Mouse (Mus musculus) limb, embryonic 14.5 days (tissue): ENCODE measurements around the gene E2f8. TPM values are rescaled to one million over a fixed set of nuclear protein-coding genes. Genes with fewer than 3 reads are reported as not detected.

Experiments used
- ATAC-seq: fragments of 200-750 bp; cut with Nextera tagmentation; 2 replicates; pipeline ENCODE4 v1.8.0; 2017; ENCODE audit warnings: low read depth, moderate number of reproducible peaks, moderate TSS enrichment; ENCODE audit not compliant: low FRiP score
- DNase-seq: peaks from one replicate; pipeline ENCODE4 v3.0.0-alpha.2; 2015; ENCODE audit warnings: low spot score
- H3K27ac ChIP-seq: fragments of 300-500 bp; sonication (generic); replicated peaks from 2 replicates; pipeline ENCODE4 v1.5.1; 2014; ENCODE audit warnings: low read depth, mild to moderate bottlenecking, low read length, moderate library complexity, mixed read lengths
- H3K27me3 ChIP-seq: fragments of 300-500 bp; sonication (generic); 2 replicates; pipeline ENCODE4 v1.6.1; 2014; ENCODE audit warnings: low read length, mixed read lengths; ENCODE audit not compliant: control insufficient read depth, insufficient read depth
- H3K36me3 ChIP-seq: fragments of 300-500 bp; sonication (generic); 2 replicates; pipeline ENCODE4 v1.6.1; 2014; ENCODE audit warnings: mild to moderate bottlenecking, low read length, moderate library complexity, mixed read lengths; ENCODE audit not compliant: control insufficient read depth, insufficient read depth
- H3K4me1 ChIP-seq: fragments of 300-500 bp; sonication (generic); 2 replicates; pipeline ENCODE4 v1.6.1; 2014; ENCODE audit warnings: antibody characterized with exemption, low read length, mixed read lengths; ENCODE audit not compliant: control insufficient read depth, insufficient read depth
- H3K4me2 ChIP-seq: fragments of 300-500 bp; sonication (generic); replicated peaks from 2 replicates; pipeline ENCODE4 v1.6.1; 2014; ENCODE audit warnings: low read depth, mild to moderate bottlenecking, low read length, moderate library complexity; ENCODE audit not compliant: severe bottlenecking
- H3K4me3 ChIP-seq: fragments of 300-500 bp; sonication (generic); replicated peaks from 2 replicates; pipeline ENCODE4 v1.5.1; 2014; ENCODE audit warnings: low read length
- H3K9ac ChIP-seq: fragments of 300-500 bp; sonication (generic); 2 replicates; pipeline ENCODE4 v1.6.1; 2014; ENCODE audit warnings: mild to moderate bottlenecking, low read depth, low read length, moderate library complexity; ENCODE audit not compliant: severe bottlenecking
- H3K9me3 ChIP-seq: fragments of 300-500 bp; sonication (generic); 2 replicates; pipeline ENCODE4 v1.6.1; 2016; ENCODE audit warnings: low read length; ENCODE audit not compliant: control insufficient read depth
- POLR2A ChIP-seq: fragments of 200-500 bp; IDR thresholded peaks from 2 replicates; pipeline ENCODE4 v1.8.0; 2012; ENCODE audit warnings: inconsistent platforms, mild to moderate bottlenecking, moderate library complexity, borderline replicate concordance; ENCODE audit not compliant: insufficient read depth, insufficient read length; ENCODE audit errors: extremely low read depth
- WGBS: fragments of 180-500 bp; shearing (Covaris S2); extraction: QIAGEN DNeasy Blood & Tissue Kit; methylation state at CpG from one replicate; pipeline ENCODE4 v1.1.7; 2014; 5-methylcytosine and 5-hydroxymethylcytosine counted together
- polyA plus RNA-seq, 2 experiments: library from polyadenylated mRNA; depleted of rRNA in 1 of 2; stranded (reverse) in 1 of 2; unstranded in 1 of 2; fragments of >200 nt; fragmentation: Nextera tagmentation in 1 of 2; extraction: Ambion mirVana in 1 of 2; gene quantifications; 2 replicates each; pipeline versions ENCODE4 v1.2.1 to v1.2.3; 2012 to 2014

E2f8 gene
- polyA plus RNA-seq, 2 experiments = 16.7 to 23.4 TPM

DNA sequence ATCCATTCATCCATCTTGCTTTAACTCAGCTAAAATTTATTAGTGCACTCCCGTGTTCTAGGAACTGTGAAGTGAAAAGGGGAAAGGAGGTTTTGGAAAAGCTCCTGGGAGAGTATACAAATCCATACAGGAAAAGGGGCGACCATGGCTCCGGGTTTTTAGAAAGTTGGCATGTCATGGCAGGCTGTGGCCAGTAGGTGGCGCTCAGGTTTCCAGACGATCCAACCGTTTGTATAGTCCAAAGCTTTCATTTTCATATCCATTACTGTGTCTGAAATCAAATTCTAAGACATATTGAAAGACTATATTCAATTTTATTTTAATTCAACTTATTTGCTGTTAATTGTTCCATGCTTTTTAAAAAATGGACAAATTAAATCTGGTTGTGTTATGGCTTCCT, 12.8 kb upstream of the E2f8 start:
- peak; percentile 70 for DNase-seq
- 3% methylated on average over 6 of the region's 6 CpGs for WGBS

DNA sequence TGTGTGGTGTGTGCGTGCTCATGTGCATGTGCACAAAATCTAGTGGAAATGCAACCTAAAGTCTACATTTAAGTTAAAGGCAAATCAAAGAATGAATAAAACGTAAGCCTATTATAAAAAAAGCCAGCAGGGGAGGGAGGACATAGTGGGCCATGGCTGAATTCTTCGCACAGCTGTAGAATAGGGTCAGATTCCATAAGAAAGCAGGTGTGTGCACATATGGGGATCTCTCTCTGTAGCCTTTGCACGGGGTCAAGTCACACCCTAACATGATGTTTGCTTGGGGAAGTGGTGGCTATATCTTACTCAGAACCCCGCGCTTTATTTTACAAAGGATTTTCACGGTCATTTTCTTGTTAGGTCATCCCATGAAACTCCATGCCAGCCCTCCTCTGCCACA, 11.7 kb upstream of the E2f8 start:
- 77% methylated on average over 7 of the region's 7 CpGs for WGBS
- Histone ChIP-seq H3K9me3 (no peaks in the 10 kb centered on the region), H3K4me3 (no peak overlapping the region), H3K27ac (no peak overlapping the region), H3K4me1 (peaks cover 9% of the 10 kb centered on the region), H3K9ac (no peak overlapping the region), H3K4me2 (no peak overlapping the region), H3K27me3 (no peaks in the 10 kb centered on the region), H3K36me3 (no peaks in the 10 kb centered on the region)
- DNase-seq = no peak
- peak; percentile 80 for ATAC-seq
- TF ChIP-seq POLR2A = no peak

More for the DNA sequence above, 12.8 kb upstream of the E2f8 start:
- Histone ChIP-seq H3K9ac (no peak overlapping the region), H3K4me2 (no peak overlapping the region), H3K4me3 (no peak overlapping the region), H3K27ac (no peak overlapping the region), H3K4me1 (peaks cover 7% of the 10 kb centered on the region; the same call in 1 of the 2 replicates), H3K36me3 (no peaks in the 10 kb centered on the region), H3K9me3 (no peaks in the 10 kb centered on the region), H3K27me3 (no peaks in the 10 kb centered on the region)
- peak; percentile 50; the same call in 1 of the 2 replicates for ATAC-seq
- no peak for TF ChIP-seq POLR2A

DNA sequence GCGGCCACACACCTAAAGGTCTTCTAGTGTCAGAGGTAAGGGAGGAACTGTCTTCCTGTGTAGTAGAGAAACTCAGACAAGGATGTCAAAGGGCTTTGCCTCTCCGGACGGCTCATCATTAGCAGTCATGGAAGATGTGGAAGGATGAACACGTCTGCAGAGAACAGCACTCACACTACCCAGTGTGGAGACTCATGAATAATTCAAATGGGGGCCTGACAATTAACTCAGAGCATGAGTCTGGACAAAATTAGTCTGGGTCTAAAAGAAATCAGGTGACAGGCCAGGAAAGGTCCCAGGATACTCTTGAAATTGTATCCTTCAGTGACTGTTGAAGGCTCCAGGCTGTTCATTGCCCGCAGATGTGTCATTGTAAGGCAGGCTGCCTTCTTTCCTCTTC, 9.6 kb upstream of the E2f8 start:
- no peak for TF ChIP-seq POLR2A
- Histone ChIP-seq H3K4me3 (no peak overlapping the region), H3K9me3 (no peaks in the 10 kb centered on the region), H3K27me3 (no peaks in the 10 kb centered on the region), H3K4me1 (peaks cover 13% of the 10 kb centered on the region; the same call in 1 of the 2 replicates), H3K4me2 (no peak overlapping the region), H3K36me3 (no peaks in the 10 kb centered on the region), H3K27ac (no peak overlapping the region), H3K9ac (no peak overlapping the region)
- no peak for ATAC-seq
- no peak for DNase-seq
- whole genome bisulfite sequencing = 47% methylated on average over 5 of the region's 5 CpGs

DNA sequence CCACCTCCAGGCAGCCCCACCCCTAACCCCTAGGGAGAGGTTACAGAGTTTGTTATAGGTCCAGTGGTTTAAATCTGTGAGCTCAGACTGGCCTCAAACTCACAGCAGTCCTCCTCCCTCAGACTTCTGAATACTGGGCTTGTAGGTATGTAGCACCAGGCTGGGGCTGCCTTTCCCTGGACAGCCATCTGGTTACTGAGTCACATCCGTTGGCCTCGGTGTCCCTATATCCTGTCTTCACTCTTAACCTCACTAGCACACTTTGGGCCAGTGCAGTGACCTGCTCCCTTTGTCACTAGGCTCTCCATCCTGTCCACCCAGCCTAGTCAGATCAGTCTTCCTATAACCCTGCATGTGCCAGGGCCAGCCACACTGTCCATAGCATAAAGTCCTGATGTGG, 7.4 kb upstream of the E2f8 start:
- TF ChIP-seq POLR2A = no peak
- no peak overlapping the region for H3K9ac ChIP-seq
- WGBS = 64% methylated on average over 2 of the region's 2 CpGs
- no peaks in the 10 kb centered on the region for H3K36me3 ChIP-seq
- no peak overlapping the region for H3K4me3 ChIP-seq
- DNase-seq (no peak), ATAC-seq (no peak)
- no peaks in the 10 kb centered on the region for H3K9me3 ChIP-seq
- no peak overlapping the region for H3K27ac ChIP-seq
- no peaks in the 10 kb centered on the region for H3K27me3 ChIP-seq
- H3K4me2 ChIP-seq = no peak overlapping the region
- H3K4me1 ChIP-seq = peaks cover 13% of the 10 kb centered on the region; the same call in 1 of the 2 replicates

DNA sequence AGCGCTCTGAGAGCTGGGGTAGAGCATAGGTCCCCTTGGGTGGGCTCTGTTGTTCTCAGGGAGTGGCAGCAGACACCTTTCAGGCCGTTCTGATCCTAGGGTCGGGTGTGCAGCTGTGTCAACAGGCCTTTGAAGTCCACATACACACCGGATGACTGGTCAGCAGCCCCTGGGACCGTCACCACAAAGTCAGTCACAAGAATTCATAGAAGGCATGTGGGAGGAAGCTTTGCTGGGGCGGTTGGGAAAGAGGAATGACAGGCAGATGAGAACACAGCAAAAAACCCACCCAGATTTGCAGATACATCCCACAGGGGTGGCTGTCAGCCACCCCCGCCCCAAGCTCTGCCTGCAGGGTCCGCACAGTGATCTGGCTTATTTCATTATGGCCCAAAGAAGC, 6.6 kb upstream of the E2f8 start:
- TF ChIP-seq POLR2A = no peak
- Histone ChIP-seq H3K36me3 (no peaks in the 10 kb centered on the region), H3K4me2 (no peak overlapping the region), H3K27ac (no peak overlapping the region), H3K4me1 (peaks cover 13% of the 10 kb centered on the region; the same call in 1 of the 2 replicates), H3K9ac (no peak overlapping the region), H3K27me3 (0 out of 2 replicates have a peak, but pooled peaks cover 4% of the 10 kb centered on the region), H3K4me3 (no peak overlapping the region), H3K9me3 (no peaks in the 10 kb centered on the region)
- ATAC-seq = no peak
- DNase-seq = no peak
- 31% methylated on average over 8 of the region's 8 CpGs for WGBS

DNA sequence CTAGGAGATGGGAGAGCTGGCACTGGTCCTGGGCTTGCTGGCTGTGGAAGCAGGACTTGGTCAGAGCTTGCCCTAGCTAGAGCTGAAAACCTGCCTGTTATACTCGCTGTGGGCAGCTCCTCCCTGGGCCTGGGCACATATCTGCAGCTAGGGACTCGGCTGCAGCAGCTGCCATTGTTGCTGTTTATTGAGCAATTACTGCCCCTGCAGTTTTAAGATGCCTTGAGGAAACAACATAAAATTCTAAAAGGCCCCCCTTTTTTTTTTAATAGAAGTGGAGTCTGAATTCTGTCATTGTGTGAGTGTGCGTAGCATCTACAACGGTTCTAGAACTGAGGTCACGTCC, 2.8 kb upstream of the E2f8 start:
- H3K4me2 ChIP-seq = no peak overlapping the region
- H3K4me1 ChIP-seq = peaks cover 23% of the 10 kb centered on the region
- H3K9me3 ChIP-seq = no peaks in the 10 kb centered on the region
- no peaks in the 10 kb centered on the region for H3K36me3 ChIP-seq
- TF ChIP-seq POLR2A = no peak
- H3K9ac ChIP-seq = no peak overlapping the region
- no peak overlapping the region for H3K27ac ChIP-seq
- 0 out of 2 replicates have a peak, but pooled peaks cover 4% of the 10 kb centered on the region for H3K27me3 ChIP-seq
- 35% methylated on average over 5 of the region's 5 CpGs for WGBS
- H3K4me3 ChIP-seq = no peak overlapping the region
- no peak for DNase-seq
- ATAC-seq = no peak
